Mouse (Mus musculus) kidney, adult 2 months (tissue): ENCODE measurements around the gene D930048N14Rik. TPM values are rescaled to one million over a fixed set of nuclear protein-coding genes. Genes with fewer than 3 reads are reported as not detected.
A peak's percentile ranks its signal among the peaks of the same experiment; 100 is the strongest.
"Not testable (repeated sequence)": the region's sequence is repeated elsewhere in the genome, so short reads cannot be mapped to it uniquely, and the experiment has no call there.

Experiments used
- DNase-seq: peaks from one replicate; pipeline ENCODE4 v3.0.0; 2021
- H3K27ac ChIP-seq: fragments of 200-500 bp; 2 replicates; pipeline ENCODE4 v1.5.1; 2012; ENCODE audit warnings: low read depth, low read length, control low read depth, inconsistent platforms; ENCODE audit not compliant: insufficient read depth
- H3K27me3 ChIP-seq: fragments of 200-500 bp; replicated peaks from 2 replicates; pipeline ENCODE4 v1.6.1; 2012; ENCODE audit warnings: mild to moderate bottlenecking, moderate library complexity, low read length, inconsistent platforms; ENCODE audit not compliant: control insufficient read depth, insufficient read depth
- H3K36me3 ChIP-seq: fragments of 200-500 bp; 2 replicates; pipeline ENCODE4 v1.6.1; 2012; ENCODE audit warnings: mild to moderate bottlenecking, moderate library complexity, low read length, inconsistent platforms; ENCODE audit not compliant: control insufficient read depth, insufficient read depth
- H3K4me1 ChIP-seq: fragments of 200-500 bp; 2 replicates; pipeline ENCODE4 v1.6.1; 2011; ENCODE audit warnings: low read length; ENCODE audit not compliant: control insufficient read depth, insufficient read depth
- H3K4me3 ChIP-seq: fragments of 200-500 bp; 2 replicates; pipeline ENCODE4 v1.5.1; 2011; ENCODE audit warnings: mild to moderate bottlenecking, low read depth, low read length, control low read depth; ENCODE audit not compliant: insufficient read depth
- CTCF ChIP-seq: fragments of 200-500 bp; conservative IDR thresholded peaks from 2 replicates; pipeline ENCODE4 v1.5.1; 2011; ENCODE audit warnings: low read depth, mild to moderate bottlenecking, control low read depth, low read length, moderate library complexity, mixed read lengths; ENCODE audit not compliant: insufficient read depth, insufficient read length
- POLR2A ChIP-seq: fragments of 200-500 bp; IDR thresholded peaks from one replicate; pipeline ENCODE4 v1.6.1; 2011; ENCODE audit warnings: low read depth, low read length, control low read depth
- WGBS: fragments of 180-500 bp; shearing (Covaris S2); methylation state at CpG from one replicate; pipeline ENCODE4 v1.1.7; 2018; 5-methylcytosine and 5-hydroxymethylcytosine counted together
- polyA plus RNA-seq: library from polyadenylated mRNA; depleted of rRNA; stranded (reverse); fragments of >200 nt; gene quantifications from 2 replicates; pipeline ENCODE4 v1.2.3, GENCODE M21; 2012

Gene D930048N14Rik
- polyA plus RNA-seq, 1 experiment, result 10.7 TPM

DNA sequence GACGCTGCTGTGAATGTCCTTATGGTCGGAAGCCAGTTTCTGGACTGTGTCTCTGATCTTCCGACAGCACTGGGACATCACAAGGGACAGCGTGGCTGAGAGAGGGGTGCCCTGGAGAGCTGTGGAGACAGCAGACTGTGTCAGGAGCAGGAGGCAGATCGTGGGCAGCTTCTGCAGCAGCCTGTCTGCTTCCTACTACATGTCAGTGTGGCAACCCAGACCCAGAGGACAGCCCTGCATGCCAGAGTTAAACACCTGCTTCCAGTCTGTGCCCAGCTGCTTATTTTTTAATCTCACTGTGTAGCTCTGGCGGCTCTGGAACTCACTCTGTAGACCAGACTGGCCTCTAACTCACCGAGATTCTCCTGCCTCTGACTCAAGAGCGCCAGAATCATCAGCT, 22.8 kb upstream of the D930048N14Rik start:
- Histone ChIP-seq H3K27ac (no peak overlapping the region), H3K36me3 (peaks cover 6% of the 10 kb centered on the region; the same call in 1 of the 2 replicates)

DNA sequence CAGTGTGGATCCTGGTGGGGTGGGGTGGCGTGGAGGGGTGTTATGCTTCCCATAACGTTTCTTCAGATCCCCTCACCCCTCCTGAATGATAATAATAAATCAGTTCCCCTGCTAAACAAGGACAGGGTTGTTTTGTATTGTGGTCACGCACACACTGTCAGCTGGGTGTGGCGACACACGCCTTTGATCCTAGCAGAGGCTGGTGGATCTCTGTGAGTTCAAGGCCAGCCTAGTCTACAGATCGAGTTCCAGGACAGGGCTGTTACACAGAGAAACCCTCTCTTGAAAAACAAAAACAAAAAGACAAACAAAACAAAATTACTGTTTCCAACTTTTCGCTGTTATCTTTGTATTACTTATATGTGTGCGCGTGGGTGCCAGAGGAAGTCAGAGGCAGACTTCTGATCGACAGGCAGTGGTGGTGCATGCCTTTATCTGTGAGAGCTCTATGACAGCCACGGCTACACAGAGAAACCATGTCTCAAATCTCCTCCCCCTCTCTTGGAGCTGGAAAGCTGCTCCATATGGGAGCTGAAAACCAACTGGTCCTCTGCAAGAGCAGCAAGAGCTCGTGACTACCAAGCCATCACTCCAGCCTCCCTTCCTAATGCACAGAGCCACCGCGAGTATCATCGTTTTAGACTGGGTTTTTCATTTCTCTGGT, 21.0 kb upstream of the D930048N14Rik start:
- H3K27me3 ChIP-seq, result no peaks in the 10 kb centered on the region
- H3K27ac ChIP-seq, result no peak overlapping the region
- no peak overlapping the region for H3K4me3 ChIP-seq
- H3K4me1 ChIP-seq, result peaks cover 28% of the 10 kb centered on the region
- H3K36me3 ChIP-seq, result peaks cover 6% of the 10 kb centered on the region; the same call in 1 of the 2 replicates
- no peak for DNase-seq
- 77% methylated on average over 15 of the region's 15 CpGs for WGBS
- TF ChIP-seq CTCF, result no peak
- no peak for TF ChIP-seq POLR2A

More for the DNA sequence above, 22.8 kb upstream of the D930048N14Rik start:
- DNase-seq, result no peak
- Histone ChIP-seq H3K4me1 (peaks cover 21% of the 10 kb centered on the region), H3K4me3 (no peak overlapping the region), H3K27me3 (no peaks in the 10 kb centered on the region)
- 85% methylated on average over 8 of the region's 8 CpGs for WGBS
- TF ChIP-seq POLR2A (no peak), CTCF (no peak)

DNA sequence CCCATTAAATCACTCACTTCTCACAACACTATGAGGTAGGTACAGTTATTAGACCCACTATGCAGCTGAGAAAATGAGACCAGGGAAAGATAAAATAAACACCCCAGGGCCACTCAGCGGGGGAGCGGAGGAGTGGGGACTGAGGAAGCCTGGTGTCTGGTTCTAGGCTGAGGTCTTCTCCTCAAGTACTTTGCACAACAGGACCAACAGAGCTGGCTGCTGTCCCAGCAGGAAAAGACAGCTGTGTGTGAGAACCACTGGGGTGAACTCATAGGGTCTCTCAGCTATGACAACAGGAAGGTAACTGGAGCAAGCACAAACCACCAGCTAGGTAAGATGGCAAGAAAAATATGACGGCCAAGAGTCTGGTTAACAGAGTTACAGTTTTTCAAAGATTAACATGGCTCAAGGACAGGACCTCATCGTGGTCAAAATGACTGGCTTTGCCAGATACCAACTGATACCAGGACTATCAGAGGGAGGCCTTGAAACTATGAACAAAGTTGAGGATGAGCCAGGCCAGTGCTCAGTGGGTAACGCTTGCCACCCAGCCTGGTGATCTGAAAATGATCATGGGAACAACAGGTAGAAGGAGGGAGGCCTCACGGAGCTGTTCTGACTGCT, 18.5 kb upstream of the D930048N14Rik start:
- peak; percentile 56 for DNase-seq
- Histone ChIP-seq H3K4me1 (peaks cover 30% of the 10 kb centered on the region), H3K27me3 (no peaks in the 10 kb centered on the region), H3K4me3 (no peak overlapping the region), H3K27ac (peak overlapping the region; percentile 87), H3K36me3 (peaks cover 3% of the 10 kb centered on the region; the same call in 1 of the 2 replicates)
- TF ChIP-seq POLR2A (no peak), CTCF (no peak)
- WGBS, result 34% methylated on average over 6 of the region's 6 CpGs

DNA sequence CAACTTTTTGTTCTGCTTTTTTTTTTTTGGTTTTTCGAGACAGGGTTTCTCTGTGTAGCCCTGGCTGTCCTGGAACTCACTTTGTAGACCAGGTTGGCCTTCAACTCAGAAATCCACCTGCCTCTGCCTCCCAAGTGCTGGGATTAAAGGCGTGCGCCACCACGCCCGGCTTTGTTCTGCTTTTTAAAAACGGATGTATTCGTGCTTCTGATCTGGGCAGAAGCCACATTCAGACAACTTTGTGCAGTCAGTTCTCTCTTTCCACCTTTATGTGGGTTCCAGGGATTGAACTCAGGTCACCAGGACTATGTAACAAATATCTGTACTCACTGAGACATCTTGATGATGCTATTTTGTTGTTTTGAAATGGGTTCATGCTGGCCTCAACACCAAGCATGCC, 17.6 kb upstream of the D930048N14Rik start:
- 94% methylated on average over 7 of the region's 7 CpGs for WGBS
- peaks cover 30% of the 10 kb centered on the region for H3K4me1 ChIP-seq

DNA sequence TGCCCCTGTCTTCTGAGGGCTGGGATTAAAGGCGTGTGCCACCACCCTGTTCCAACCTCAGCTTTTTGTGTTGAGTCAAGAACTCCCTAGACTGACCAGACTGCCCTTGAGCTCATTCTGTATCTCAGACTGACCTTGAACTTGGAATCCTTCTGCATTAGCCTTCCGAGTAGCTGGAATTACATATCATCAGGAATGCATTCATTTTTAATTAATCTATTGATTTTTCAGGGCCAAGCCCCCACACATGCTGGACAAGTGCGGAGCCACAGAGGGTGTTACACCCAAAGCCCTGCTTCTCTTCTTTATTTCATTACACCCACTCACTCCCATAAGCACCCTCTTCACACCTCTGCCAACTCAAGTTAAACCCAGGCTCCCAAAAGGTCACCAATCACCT, 17.0 kb upstream of the D930048N14Rik start:
- WGBS, result 85% methylated on average over 3 of the region's 3 CpGs
- TF ChIP-seq CTCF (no peak), POLR2A (no peak)
- H3K27me3 ChIP-seq, result no peaks in the 10 kb centered on the region
- H3K27ac ChIP-seq, result 0 out of 2 replicates have a peak overlapping the region, but pooled peaks have one; percentile 10
- H3K4me3 ChIP-seq, result no peak overlapping the region
- DNase-seq, result no peak
- peaks cover 3% of the 10 kb centered on the region; the same call in 1 of the 2 replicates for H3K36me3 ChIP-seq
- H3K4me1 ChIP-seq, result peaks cover 30% of the 10 kb centered on the region

More for the DNA sequence above, 17.6 kb upstream of the D930048N14Rik start:
- not testable (repeated sequence) for H3K4me3 ChIP-seq, DNase-seq, H3K27ac ChIP-seq, H3K36me3 ChIP-seq, H3K27me3 ChIP-seq

DNA sequence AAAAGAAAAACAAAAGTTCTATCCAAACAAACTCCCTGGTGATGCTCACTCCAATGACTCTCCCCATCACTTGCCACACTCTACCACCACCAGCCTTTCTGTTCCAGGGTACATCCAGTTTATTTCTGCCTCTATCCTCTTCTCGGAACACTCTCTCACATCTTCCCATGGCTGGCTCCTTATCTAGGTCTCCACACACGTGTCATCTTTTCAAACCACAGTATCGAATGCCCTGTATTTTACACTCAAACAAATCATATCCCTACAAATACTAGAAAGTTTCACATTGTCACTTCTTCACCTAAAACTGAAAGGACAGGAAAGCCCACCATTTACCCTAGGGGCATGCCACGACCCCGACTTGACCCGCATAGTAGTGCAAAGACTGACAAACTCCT, 15.6 kb upstream of the D930048N14Rik start:
- Histone ChIP-seq H3K27ac (peak overlapping the region; percentile 71), H3K4me3 (peak overlapping the region; percentile 59), H3K36me3 (no peaks in the 10 kb centered on the region), H3K27me3 (no peaks in the 10 kb centered on the region), H3K4me1 (peaks cover 30% of the 10 kb centered on the region)
- no peak for TF ChIP-seq POLR2A
- no peak for TF ChIP-seq CTCF
- DNase-seq, result no peak
- 6% methylated on average over 6 of the region's 6 CpGs for WGBS

DNA sequence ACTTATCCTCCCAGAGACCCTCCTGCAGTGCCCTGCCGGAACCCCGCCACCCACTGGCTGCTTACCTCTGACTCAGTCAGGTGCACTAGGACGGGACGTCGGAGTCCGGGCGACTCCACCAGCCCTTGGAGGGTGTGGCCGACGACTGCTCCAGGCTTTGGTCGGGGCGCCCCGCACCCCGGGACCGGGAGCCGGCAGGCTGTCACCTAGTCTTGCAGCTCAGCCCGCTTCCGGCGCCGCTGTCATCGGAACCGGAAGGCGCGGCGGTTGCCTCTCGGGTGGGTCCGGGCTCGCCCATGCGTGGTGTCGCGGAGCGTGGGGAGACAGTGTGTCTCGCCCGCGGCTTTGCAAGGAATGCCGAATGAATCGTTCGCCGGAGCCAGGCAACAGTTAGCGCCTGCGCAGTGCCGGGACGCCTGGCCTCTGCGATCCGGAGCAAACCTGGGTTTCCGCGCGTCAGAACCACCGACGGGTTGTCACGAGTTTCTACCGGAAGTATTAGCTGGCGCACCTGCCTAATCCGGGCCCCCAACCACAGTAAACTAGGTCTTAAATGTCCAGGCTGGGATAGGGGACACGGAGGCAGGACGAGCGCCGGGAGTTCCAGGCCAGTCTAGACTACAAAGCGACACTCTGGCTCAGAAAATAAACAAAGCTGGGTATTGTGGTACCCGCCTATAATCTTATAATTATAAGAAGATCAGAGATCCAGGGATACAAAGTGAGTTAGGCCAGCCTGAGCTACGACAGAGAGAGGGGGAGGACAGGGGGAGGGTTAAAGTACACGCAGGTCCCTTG, 15.0 kb upstream of the D930048N14Rik start, which contains the start of gene Rmnd5b:
Gene Rmnd5b, minus strand, starts transcription at position 372 of the 798 bp plus-strand sequence.
- Histone ChIP-seq H3K4me3 (peak within 1 kb of the TSS; percentile 59), H3K27me3 (no peaks in the 10 kb centered on the region), H3K36me3 (no peaks in the 10 kb centered on the region), H3K27ac (peak within 1 kb of the TSS; percentile 71), H3K4me1 (peaks cover 30% of the 10 kb centered on the region)
- peak; percentile 95 for DNase-seq
- WGBS, result under 1% methylated on average over 61 of the region's 61 CpGs
- TF ChIP-seq CTCF (no peak), POLR2A (no peak)
